Comparison of ENCODE assay signal across 7 mouse cellular contexts in the genomic region with DNA sequence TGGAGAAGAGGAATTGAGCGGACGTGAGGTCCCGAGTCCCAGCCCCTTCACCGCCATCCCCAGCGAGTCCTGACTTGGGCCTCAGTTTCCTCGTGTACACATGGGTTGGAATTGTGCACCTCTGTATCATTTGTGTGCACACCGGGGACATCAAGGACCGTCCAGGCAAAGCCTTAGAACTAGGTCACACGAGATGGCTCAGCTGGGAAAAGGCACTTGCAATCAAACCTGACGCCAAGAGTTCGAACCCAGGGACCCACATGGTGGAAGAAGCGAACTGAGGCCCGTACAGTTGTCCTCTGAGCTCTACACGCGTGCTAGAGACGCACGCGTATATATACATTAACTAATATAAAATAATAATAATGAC. TPM values are rescaled to one million over a fixed set of nuclear protein-coding genes. Genes with fewer than 3 reads are reported as not detected.
DNase-seq lines count a peak whose midpoint lies in the region; ATAC-seq lines count a peak whose summit lies in the region.

No protein-coding gene starts in this region.

- no peaks in the 10 kb centered on the region for H3K27me3 ChIP-seq in neural tube, embryonic 11.5 days (ENCODE audit: control insufficient read depth, insufficient read depth, low read length)
- H3K27me3 ChIP-seq in forebrain, embryonic 11.5 days (ENCODE audit: control insufficient read depth, insufficient read depth, low read length): no peaks in the 10 kb centered on the region
- H3K27me3 ChIP-seq in limb, embryonic 13.5 days: no peaks in the 10 kb centered on the region
- H3K27me3 ChIP-seq in stomach, embryonic 14.5 days (ENCODE audit: control insufficient read depth, insufficient read depth, low read length): no peaks in the 10 kb centered on the region

- DNase-seq in neural tube, embryonic 11.5 days (ENCODE audit: low spot score): no peak
- no peak for DNase-seq in neural tube, embryonic 10.5 days (ENCODE audit: extremely low spot score, low spot score)
- DNase-seq in forebrain, embryonic 11.5 days (ENCODE audit: low spot score): no peak
- DNase-seq in frontal cortex, postnatal 25 days (ENCODE audit: low spot score in 2 of 2): no peak
- DNase-seq in layer of hippocampus, postnatal 14 days (ENCODE audit: low spot score in 2 of 2): no peak

- no peaks in the 10 kb centered on the region for H3K36me3 ChIP-seq in neural tube, embryonic 11.5 days (ENCODE audit: control insufficient read depth, insufficient read depth, low read length)
- H3K36me3 ChIP-seq in forebrain, embryonic 11.5 days (ENCODE audit: control insufficient read depth, insufficient read depth, low read length): no peaks in the 10 kb centered on the region
- no peaks in the 10 kb centered on the region for H3K36me3 ChIP-seq in limb, embryonic 13.5 days
- 0 out of 2 replicates have a peak, but pooled peaks cover 2% of the 10 kb centered on the region for H3K36me3 ChIP-seq in stomach, embryonic 14.5 days (ENCODE audit: control insufficient read depth, insufficient read depth, low read length)

- 6% methylated on average over 18 of the region's 18 CpGs for WGBS in neural tube, embryonic 11.5 days
- 4% methylated on average over 18 of the region's 18 CpGs for WGBS in forebrain, embryonic 11.5 days
- WGBS in limb, embryonic 13.5 days: 4% methylated on average over 18 of the region's 18 CpGs
- WGBS in stomach, embryonic 14.5 days: 6% methylated on average over 18 of the region's 18 CpGs

- H3K27ac ChIP-seq in neural tube, embryonic 11.5 days (ENCODE audit: low read depth, low read length): peak overlapping the region; percentile 68; the same call in 1 of the 2 replicates
- H3K27ac ChIP-seq in forebrain, embryonic 11.5 days (ENCODE audit: low read depth, low read length): no peak overlapping the region
- peak overlapping the region; percentile 58; the same call in 1 of the 2 replicates for H3K27ac ChIP-seq in limb, embryonic 13.5 days
- H3K27ac ChIP-seq in stomach, embryonic 14.5 days (ENCODE audit: low read length): peak overlapping the region; percentile 30; the same call in 1 of the 2 replicates

- H3K4me1 ChIP-seq in neural tube, embryonic 11.5 days (ENCODE audit: control insufficient read depth, insufficient read depth, low read length): peaks cover 10% of the 10 kb centered on the region
- peaks cover 12% of the 10 kb centered on the region for H3K4me1 ChIP-seq in forebrain, embryonic 11.5 days (replicated peaks; ENCODE audit: control insufficient read depth, insufficient read depth, low read length)
- H3K4me1 ChIP-seq in limb, embryonic 13.5 days: peaks cover 22% of the 10 kb centered on the region
- H3K4me1 ChIP-seq in stomach, embryonic 14.5 days (ENCODE audit: control insufficient read depth, insufficient read depth, low read length): peaks cover 7% of the 10 kb centered on the region; the same call in 1 of the 2 replicates

- H3K4me2 ChIP-seq in neural tube, embryonic 11.5 days (ENCODE audit: low read depth): peak overlapping the region; percentile 97
- H3K4me2 ChIP-seq in forebrain, embryonic 11.5 days (ENCODE audit: low read depth, low read length, severe bottlenecking): peak overlapping the region; percentile 94
- H3K4me2 ChIP-seq in limb, embryonic 13.5 days (replicated peaks): peak overlapping the region; percentile 97
- peak overlapping the region; percentile 97 for H3K4me2 ChIP-seq in stomach, embryonic 14.5 days (replicated peaks; ENCODE audit: low read depth, low read length)

- H3K4me3 ChIP-seq in neural tube, embryonic 11.5 days (ENCODE audit: low read depth, low read length): peak overlapping the region; percentile 81
- peak overlapping the region; percentile 72 for H3K4me3 ChIP-seq in forebrain, embryonic 11.5 days (ENCODE audit: low read depth, low read length)
- peak overlapping the region; percentile 63 for H3K4me3 ChIP-seq in limb, embryonic 13.5 days
- peak overlapping the region; percentile 76 for H3K4me3 ChIP-seq in stomach, embryonic 14.5 days (ENCODE audit: low read depth, low read length)

- H3K9me3 ChIP-seq in neural tube, embryonic 11.5 days (ENCODE audit: control insufficient read depth, low read length): no peaks in the 10 kb centered on the region
- no peaks in the 10 kb centered on the region for H3K9me3 ChIP-seq in forebrain, embryonic 11.5 days (ENCODE audit: control insufficient read depth, low read length)
- H3K9me3 ChIP-seq in limb, embryonic 13.5 days: no peaks in the 10 kb centered on the region
- no peaks in the 10 kb centered on the region for H3K9me3 ChIP-seq in stomach, embryonic 14.5 days (ENCODE audit: control insufficient read depth, low read depth, low read length)

- H3K9ac ChIP-seq in neural tube, embryonic 11.5 days (ENCODE audit: low read length): peak overlapping the region; percentile 88
- H3K9ac ChIP-seq in forebrain, embryonic 11.5 days (ENCODE audit: low read length): peak overlapping the region; percentile 65
- peak overlapping the region; percentile 82 for H3K9ac ChIP-seq in limb, embryonic 13.5 days
- peak overlapping the region; percentile 73 for H3K9ac ChIP-seq in stomach, embryonic 14.5 days (replicated peaks; ENCODE audit: low read depth, low read length)

- no peak for ATAC-seq in neural tube, embryonic 11.5 days (ENCODE audit: insufficient read depth, low FRiP score, low TSS enrichment)
- no peak for ATAC-seq in forebrain, embryonic 11.5 days (replicated peaks; ENCODE audit: low FRiP score)
- ATAC-seq in limb, embryonic 13.5 days (ENCODE audit: low FRiP score, low read depth): no peak
- no peak for ATAC-seq in stomach, embryonic 14.5 days (ENCODE audit: insufficient number of reproducible peaks, insufficient read depth, low FRiP score, low read depth)

RNA-seq across cellular contexts. Expression of gene Bloc1s3, which starts 0.6 kb away (rescaled TPM):
- 2.0 and 2.7 TPM in 2 replicates for polyA plus RNA-seq in neural tube, embryonic 11.5 days (2014; fragmentation: Nextera tagmentation; extraction: Ambion mirVana)
- 2.9 and 4.5 TPM in 2 replicates for polyA plus RNA-seq in forebrain, embryonic 11.5 days (2014; fragmentation: Nextera tagmentation; extraction: Ambion mirVana)
- polyA plus RNA-seq in limb, embryonic 13.5 days (2015; fragmentation: Nextera tagmentation; extraction: Ambion mirVana): 2.5 TPM in 2 replicates
- polyA plus RNA-seq in stomach, embryonic 14.5 days (2014; fragmentation: Nextera tagmentation; extraction: Ambion mirVana): 0.74 and 1.3 TPM in 2 replicates
- total RNA-seq in layer of hippocampus, postnatal 14 days (2021): 1 to 10 TPM; 6.4 to 7.0 TPM

RNA-seq across cellular contexts. Expression of gene Trappc6a, which starts 0.6 kb away (rescaled TPM):
- 49.3 and 54.0 TPM in 2 replicates for polyA plus RNA-seq in neural tube, embryonic 11.5 days (2014; fragmentation: Nextera tagmentation; extraction: Ambion mirVana)
- polyA plus RNA-seq in forebrain, embryonic 11.5 days (2014; fragmentation: Nextera tagmentation; extraction: Ambion mirVana): 43.7 and 54.1 TPM in 2 replicates
- 67.5 and 67.8 TPM in 2 replicates for polyA plus RNA-seq in limb, embryonic 13.5 days (2015; fragmentation: Nextera tagmentation; extraction: Ambion mirVana)
- 83.4 and 89.0 TPM in 2 replicates for polyA plus RNA-seq in stomach, embryonic 14.5 days (2014; fragmentation: Nextera tagmentation; extraction: Ambion mirVana)
- 10 to 100 TPM; 23.0 to 24.2 TPM for total RNA-seq in layer of hippocampus, postnatal 14 days (2021)

RNA-seq across cellular contexts. Expression of gene Nkpd1, which starts 10.0 kb away (rescaled TPM):
- polyA plus RNA-seq in neural tube, embryonic 11.5 days (2014; fragmentation: Nextera tagmentation; extraction: Ambion mirVana): not detected in 2 replicates
- 0.11 TPM in 1 of 2 replicates, not detected in the other for polyA plus RNA-seq in forebrain, embryonic 11.5 days (2014; fragmentation: Nextera tagmentation; extraction: Ambion mirVana)
- 0.10 and 0.11 TPM in 2 replicates for polyA plus RNA-seq in limb, embryonic 13.5 days (2015; fragmentation: Nextera tagmentation; extraction: Ambion mirVana)
- polyA plus RNA-seq in stomach, embryonic 14.5 days (2014; fragmentation: Nextera tagmentation; extraction: Ambion mirVana): not detected in 2 replicates
- under 1 TPM; 0.48 to 0.69 TPM for total RNA-seq in layer of hippocampus, postnatal 14 days (2021)

RNA-seq across cellular contexts. Expression of gene Exoc3l2, which starts 44.5 kb away (rescaled TPM):
- polyA plus RNA-seq in neural tube, embryonic 11.5 days (2014; fragmentation: Nextera tagmentation; extraction: Ambion mirVana): 1.2 and 1.6 TPM in 2 replicates
- 1.2 and 1.4 TPM in 2 replicates for polyA plus RNA-seq in forebrain, embryonic 11.5 days (2014; fragmentation: Nextera tagmentation; extraction: Ambion mirVana)
- polyA plus RNA-seq in limb, embryonic 13.5 days (2015; fragmentation: Nextera tagmentation; extraction: Ambion mirVana): 1.1 and 1.3 TPM in 2 replicates
- polyA plus RNA-seq in stomach, embryonic 14.5 days (2014; fragmentation: Nextera tagmentation; extraction: Ambion mirVana): 0.55 and 1.2 TPM in 2 replicates
- total RNA-seq in layer of hippocampus, postnatal 14 days (2021): 1 to 10 TPM in 1 of 2 experiments, under 1 TPM in 1; 0.91 to 1.0 TPM

RNA-seq across cellular contexts. Expression of gene Mark4, which starts 49.0 kb away (rescaled TPM):
- polyA plus RNA-seq in neural tube, embryonic 11.5 days (2014; fragmentation: Nextera tagmentation; extraction: Ambion mirVana): 14.1 and 16.4 TPM in 2 replicates
- 11.0 and 13.2 TPM in 2 replicates for polyA plus RNA-seq in forebrain, embryonic 11.5 days (2014; fragmentation: Nextera tagmentation; extraction: Ambion mirVana)
- polyA plus RNA-seq in limb, embryonic 13.5 days (2015; fragmentation: Nextera tagmentation; extraction: Ambion mirVana): 9.8 and 10.3 TPM in 2 replicates
- 8.6 and 9.7 TPM in 2 replicates for polyA plus RNA-seq in stomach, embryonic 14.5 days (2014; fragmentation: Nextera tagmentation; extraction: Ambion mirVana)
- total RNA-seq in layer of hippocampus, postnatal 14 days (2021): 100 to 1,000 TPM; 114 to 119 TPM
